Mouse (Mus musculus) cerebellum, adult (tissue): ENCODE data around the gene Gm4744.
"Not testable (repeated sequence)": the region's sequence is repeated elsewhere in the genome, so short reads cannot be mapped to it uniquely, and the experiment has no call there.

Source experiments
- ATAC-seq: cut with Nextera tagmentation; 2 replicates; pipeline ENCODE4 v1.9.2; 2017; ENCODE audit warnings: mild to moderate bottlenecking, moderate library complexity, mixed read lengths; ENCODE audit not compliant: insufficient number of reproducible peaks, low FRiP score, low TSS enrichment

Gm4744 gene

DNA sequence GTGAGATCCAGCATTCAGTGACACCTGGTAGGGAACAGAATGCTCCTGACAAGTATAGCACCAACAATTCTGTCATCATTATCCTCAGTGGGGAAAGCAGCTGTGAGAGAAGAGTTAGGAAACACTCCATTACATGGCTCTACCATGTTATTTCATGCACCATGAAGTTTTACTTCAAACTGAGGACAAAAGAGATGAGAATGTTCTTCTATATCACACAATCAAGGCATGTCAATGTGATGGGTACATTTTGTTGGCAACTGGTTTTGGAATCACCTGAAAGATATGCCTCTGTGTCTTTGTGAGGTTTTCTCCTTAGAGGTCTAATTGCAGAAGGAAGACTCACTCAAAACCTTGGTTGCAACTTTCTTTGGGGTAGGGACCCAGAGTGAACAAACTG lies at the start of gene Gm4744:
Gm4744 (minus strand) TSS at position 101 of the 400 bp plus-strand sequence.
- ATAC-seq, result no peak

DNA sequence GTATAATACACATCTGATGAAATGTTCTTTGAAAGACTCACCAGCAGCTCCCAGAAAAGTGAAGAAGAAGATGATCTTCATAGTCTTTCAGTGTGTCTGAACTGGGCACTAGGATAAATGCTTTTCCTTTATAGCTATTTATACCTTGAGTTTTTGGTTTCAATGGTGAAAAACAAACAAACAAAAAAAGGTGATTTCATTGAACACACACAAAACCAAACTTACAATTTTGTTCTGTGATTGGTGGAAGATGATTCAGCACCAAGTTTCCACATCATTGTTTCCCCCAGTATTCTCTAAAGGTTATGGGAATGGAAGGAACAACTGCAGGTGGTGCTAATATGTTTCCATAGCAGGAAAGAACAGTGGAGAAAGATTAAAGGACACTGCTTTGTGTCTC lies 47.7 kb upstream of the Gm4744 start, which contains the start of gene Gm2663:
Gm2663 (minus strand) TSS at position 101 of the 400 bp plus-strand sequence.
- ATAC-seq, result not testable (repeated sequence)

DNA sequence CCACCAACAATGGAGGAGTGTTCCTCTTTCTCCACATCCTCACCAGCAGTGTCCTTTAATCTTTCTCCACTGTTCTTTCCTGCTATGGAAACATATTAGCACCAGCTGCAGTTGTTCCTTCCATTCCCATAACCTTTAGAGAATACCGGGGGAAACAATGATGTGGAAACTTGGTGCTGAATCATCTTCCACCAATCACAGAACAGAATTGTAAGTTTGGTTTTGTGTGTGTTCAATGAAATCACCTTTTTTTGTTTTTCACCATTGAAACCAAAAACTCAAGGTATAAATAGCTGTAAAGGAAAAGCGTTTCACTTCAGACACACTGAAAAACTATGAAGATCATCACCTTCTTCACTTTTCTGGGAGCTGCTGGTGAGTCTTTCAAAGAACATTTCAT lies 12.8 kb upstream of the Gm4744 start, which contains the start of gene 1810009J06Rik:
1810009J06Rik (plus strand) TSS at position 301 of the 400 bp plus-strand sequence.
- not testable (repeated sequence) for ATAC-seq

DNA sequence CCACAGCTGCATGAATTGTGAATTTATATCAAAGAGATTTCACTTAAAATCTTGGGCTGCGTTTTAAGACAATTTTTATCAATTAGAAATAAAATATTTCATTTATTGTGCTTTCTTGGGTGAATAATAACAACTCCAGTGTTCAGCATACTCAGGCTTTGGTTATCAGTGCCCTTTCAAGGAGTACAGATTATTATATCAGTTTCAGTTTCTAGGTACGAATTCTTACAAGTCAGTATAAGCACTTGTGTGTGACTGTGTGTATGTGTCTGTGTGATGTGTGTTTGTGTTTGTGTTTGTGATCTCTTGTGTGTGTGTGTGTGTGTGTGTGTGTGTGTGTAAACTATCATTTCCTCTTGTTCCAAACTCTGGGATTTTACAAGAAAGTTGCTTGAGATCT lies 2.0 kb upstream of the Gm4744 start:
- ATAC-seq, result no peak

DNA sequence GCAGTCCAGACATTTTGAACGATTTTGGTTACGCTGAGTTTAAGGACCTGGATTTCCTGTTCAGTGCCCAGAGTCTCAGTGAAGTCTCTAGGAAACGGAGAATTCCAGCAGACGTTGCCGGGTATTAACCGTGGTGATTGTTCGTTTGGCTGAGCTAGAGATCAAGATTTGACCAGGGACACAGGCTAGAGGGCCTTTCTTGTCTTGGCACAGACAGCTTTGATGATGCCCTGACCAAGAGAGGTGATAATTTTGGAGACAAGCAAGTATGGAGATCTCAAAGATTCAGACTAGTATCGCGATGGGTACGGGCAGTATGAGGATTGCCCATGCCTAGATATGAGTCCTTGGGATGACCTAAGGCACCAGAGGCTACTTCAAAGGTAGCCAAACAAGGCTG lies 11.2 kb downstream of the Gm4744 start, which contains the start of gene 1700074P13Rik:
1700074P13Rik (minus strand) TSS at position 101 of the 400 bp plus-strand sequence.
- no peak for ATAC-seq

DNA sequence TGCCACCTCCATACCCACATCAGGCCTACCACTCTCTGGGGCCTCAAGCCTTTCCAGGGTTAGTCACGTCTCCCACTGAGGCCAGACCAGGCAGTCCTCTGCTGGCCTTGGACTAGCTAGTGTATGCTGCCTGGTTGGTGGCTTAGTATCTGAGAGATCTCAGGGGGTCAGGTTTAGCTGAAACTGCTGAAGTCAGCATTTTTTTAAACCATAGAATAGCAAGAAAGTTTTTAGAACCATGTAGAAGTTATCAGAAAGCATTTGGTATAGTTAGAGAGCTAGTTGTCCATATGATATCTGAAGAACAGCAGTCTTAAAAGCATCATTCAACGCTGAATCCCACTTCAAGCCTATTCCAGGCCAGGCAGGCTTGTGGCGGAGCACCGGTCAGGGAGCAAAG lies 31.7 kb downstream of the Gm4744 start:
- ATAC-seq, result no peak

DNA sequence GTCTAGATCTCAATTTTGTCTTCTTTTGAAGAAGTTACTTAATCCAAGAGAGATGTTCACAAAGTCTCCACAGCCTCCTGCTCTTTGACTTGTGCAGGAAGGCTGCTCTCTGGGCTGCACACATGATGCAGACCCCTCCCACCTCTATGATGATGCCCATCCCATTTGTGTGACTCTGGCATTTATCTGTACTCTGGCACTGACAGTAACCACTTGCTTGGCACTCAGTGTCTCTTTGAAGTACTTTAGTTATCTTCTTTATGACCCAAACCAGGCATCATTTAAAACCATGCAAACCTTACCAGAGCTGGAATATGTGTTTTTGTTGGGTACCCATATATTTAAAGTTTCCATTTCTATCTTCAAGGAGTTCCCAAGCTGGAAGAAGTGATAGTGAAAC lies 51.4 kb downstream of the Gm4744 start, which contains the start of gene Prss58:
Prss58 (minus strand) TSS at position 101 of the 400 bp plus-strand sequence.
- ATAC-seq, result no peak
